Mouse (Mus musculus) urinary bladder, postnatal 10 days (tissue): ENCODE measurements around the gene Gm49358.

Source experiments
- DNase-seq: peaks from one replicate; pipeline ENCODE4 v3.0.0; 2022; ENCODE audit warnings: low spot score

The Gm49358 gene

DNA sequence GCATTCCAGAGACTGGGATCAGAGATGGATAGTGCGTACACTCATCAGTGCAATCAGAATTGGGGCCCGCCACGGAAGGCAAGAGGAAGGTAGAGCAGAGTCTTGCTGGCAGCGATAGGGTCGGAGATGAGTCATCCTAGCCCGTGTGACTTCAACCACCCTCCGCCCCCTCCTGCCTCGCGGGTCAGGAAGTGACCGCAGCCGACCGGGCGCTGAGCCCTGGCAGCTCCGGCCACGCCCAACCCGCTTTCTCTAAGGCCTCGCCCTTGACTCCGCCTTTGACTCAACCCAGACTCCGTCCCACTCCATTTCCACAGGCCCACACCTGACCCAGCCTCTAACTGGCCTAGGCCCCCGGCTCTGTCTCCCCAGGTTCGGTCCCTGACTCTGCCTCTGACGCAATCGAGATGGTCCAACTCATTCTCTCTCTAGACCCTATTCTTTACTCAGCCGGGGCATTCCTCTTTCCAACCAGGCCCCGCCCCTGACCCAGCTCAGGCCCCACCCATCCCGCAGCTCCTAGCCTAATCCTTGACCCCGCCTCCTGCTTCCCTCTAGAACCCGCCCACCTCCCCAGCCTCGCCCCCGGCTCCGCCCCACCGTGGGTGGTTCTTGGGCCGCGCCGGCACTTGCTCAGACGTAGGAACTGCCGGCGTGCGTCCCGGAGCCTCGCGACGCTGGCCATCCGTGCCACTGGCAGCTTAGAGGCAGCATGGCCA lies 14.8 kb downstream of the Gm49358 start, which contains the start of gene Nt5dc3:
Gene Nt5dc3, plus strand, starts transcription at position 608 of the 719 bp plus-strand sequence.
- DNase-seq = peak; percentile 84

DNA sequence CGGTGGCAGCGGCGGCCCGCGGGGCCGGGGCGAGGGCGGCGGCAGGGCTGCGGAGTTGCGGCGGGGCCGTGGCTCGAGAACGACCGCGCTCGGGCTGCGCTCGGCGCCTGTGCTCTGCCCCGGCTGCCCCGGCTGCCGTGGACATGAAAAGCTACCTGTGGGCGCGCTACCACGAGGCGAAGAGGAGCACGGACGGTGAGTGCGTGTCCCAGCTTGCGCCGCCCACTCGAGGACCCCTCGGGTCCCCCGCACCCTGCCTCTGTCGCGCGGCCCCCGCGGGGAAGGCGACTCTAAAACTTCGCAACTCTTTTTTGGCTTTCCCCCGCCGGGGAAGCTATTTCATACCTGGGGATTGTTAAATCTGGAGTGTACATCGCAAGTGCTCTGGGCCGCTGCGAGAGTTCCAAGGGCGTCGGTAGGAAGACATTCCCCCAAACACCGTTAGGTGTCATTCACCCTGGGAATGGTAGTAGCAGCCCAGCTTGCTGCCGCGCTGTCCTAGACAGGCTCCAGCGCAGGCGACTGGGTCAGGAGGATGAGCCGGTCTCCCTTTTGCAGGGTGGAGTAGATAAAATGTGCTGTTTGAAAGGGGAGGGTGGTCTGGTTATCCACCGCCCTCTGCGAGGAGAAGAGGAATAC lies 15.5 kb downstream of the Gm49358 start:
- no peak for DNase-seq

DNA sequence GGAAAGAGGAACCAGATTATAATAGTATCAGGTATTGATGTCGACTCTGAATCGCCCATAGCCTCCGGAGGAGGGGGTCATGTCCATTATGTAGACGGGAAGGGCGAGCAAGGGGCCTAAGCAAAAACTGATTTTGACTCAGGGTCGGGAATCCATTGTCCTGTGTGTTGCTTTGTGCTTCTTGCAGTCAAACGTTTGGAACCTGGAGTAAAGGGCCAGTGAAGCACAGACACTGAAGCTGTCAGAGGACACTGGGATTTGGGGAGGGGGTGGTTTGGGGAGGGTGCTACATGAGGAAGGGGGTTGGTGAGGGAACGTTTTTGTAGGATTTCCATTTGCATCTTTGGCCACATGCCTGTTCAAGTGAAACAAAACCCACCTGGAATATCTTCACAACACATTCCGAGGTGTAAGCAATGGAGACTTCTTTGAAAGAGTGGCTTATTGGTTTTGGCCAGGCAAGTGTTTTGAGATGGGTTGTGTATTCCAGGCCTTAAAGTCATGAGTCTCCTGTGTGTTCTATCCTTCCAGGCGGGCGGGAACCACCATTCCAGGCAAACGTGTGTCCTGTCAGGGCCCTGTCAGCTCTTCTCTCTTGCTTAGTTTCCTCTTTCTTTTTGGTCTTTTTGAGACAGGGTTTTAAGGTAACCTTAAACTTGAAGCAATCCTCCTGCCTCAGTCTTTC lies 16.2 kb downstream of the Gm49358 start:
- DNase-seq = no peak

DNA sequence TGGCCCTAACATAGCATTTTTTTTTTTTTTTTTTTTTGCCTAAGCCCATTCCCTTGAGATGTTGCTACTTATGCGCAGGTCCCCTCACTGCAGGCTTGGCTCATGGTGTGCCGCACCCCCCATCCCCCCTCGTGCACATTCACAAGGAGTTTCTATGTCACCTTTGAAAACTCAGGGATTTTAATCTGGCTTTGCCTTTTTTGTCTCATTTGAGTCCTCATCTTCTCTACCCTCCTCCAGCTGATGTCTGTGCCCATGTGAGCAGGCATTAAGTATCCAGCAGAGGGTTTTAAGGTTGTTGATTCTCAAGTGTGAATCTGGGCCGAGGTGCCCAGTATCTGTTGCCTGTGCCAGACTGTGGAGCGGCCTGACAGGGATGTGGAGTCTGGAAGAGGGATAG lies 17.9 kb downstream of the Gm49358 start:
- DNase-seq = no peak

DNA sequence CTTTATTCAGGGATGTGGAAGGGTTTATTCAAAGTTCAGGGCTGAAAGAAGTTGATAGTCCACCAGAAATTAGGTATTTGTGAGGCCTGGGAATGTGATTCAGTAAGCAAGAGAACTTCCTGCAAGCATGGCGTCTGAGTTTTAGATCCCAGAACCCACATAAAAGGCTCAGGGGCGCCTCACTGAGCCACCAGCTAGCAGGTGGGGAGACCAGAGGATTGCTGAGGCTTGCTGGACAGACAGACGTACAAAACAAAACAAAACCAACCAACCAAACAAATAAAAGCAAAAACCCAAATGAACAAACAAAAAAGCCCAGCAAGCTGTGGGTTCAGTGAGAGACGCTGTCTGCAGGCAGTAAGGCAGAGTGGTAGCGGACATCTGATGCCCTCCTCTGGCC lies 18.9 kb downstream of the Gm49358 start:
- no peak for DNase-seq

DNA sequence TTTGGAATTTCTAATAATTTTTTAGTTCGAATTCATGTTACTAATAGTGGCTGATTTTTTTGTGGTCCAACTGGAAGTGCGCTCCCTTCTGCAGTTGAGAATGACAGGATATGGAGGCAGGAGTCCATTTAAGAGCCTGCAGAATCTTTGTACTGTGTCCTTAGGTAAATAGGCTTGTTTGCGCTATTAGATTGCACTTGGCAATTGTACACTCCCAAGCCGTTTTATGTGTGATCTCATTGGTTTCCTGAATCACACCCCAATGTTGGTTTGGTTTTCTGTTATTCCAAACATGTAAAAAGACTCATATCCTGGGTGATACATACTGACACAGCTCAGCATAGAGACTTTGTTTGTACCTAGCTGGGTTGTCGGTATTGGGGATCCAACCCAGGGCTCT lies 19.8 kb downstream of the Gm49358 start:
- no peak for DNase-seq

DNA sequence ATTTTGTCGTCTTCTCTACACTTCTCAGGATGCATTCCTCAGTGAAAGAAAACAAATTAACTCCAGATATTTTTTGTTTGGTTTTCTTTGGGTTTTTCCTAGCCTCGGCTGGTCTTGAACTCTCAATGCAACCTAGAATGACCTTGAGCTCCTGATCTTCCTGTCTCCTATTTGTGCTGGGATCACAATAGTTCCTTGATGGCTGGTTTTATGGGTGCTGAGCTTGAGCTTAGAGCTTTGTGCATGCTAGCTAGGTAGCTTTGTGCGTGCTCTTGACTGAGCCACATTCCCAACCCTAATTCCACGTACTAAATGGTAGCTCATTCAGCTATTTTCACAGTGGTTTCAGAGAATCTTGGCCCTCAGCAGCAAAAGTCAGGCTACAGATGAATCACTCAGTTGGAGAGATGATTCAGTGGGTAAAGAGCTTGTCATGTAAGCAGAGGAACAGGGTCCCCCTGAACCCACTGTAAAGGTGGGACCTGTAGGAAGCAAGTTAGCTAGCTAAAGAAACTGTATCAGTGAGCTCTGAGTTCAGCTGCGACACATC lies 20.4 kb downstream of the Gm49358 start:
- DNase-seq = no peak

DNA sequence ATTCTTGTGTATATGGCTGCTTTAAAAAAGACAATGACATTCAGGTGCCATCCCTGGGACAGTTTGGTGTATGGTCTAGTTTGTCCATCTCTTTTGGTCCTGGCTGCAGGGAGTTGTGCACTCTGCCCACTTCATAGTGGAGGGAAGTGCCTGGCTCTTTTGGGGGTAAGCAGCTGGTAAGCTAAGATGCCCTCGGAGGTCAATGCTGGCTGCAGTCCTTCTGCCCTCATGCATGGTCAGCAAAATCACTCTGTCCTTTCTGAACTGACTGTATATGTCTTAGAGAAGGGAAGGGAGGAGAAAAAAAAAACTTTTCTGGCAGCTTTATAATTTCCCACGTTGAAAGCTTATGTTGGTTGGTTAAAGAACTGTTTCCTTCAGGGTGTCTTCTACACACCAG lies 21.6 kb downstream of the Gm49358 start:
- DNase-seq = no peak

DNA sequence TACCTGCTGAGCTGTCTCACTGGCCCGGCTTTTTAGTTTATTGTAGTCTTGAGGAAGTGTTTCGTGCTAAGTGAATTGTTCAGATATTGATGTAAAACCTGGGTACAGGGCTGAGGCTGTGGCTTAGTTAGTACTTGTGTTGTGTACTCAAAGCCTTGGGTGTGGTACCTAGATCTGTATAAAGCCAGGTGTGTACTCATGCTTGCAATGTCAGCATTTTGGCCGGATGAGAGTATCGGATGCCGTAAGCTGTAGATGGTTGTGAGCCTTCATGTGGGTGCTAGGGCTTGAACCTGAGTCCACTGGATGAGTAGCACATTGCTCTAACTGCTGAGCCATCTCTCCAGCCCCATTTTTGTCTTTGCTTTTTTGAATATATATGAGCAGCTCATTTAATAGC lies 22.3 kb downstream of the Gm49358 start:
- no peak for DNase-seq

DNA sequence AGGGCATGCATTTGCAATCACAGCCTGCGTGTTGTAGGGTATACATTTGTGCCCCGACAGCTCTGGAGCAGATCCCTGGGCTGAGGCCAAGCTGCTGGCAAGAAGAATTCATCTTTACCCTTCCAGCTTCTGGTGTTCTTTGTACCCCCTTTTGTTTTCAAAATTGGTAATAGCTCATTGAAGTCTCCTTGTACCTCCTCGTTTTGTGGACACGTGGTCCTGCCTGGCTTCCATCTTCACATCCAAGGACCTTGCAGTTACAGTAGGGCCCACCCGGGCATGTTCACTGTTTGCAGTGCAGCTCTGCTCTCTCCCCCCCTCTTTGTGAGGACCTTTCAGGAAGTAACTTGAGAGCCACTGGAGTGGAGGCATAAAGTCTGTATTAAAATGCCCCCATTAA lies 24.4 kb downstream of the Gm49358 start:
- DNase-seq = no peak

DNA sequence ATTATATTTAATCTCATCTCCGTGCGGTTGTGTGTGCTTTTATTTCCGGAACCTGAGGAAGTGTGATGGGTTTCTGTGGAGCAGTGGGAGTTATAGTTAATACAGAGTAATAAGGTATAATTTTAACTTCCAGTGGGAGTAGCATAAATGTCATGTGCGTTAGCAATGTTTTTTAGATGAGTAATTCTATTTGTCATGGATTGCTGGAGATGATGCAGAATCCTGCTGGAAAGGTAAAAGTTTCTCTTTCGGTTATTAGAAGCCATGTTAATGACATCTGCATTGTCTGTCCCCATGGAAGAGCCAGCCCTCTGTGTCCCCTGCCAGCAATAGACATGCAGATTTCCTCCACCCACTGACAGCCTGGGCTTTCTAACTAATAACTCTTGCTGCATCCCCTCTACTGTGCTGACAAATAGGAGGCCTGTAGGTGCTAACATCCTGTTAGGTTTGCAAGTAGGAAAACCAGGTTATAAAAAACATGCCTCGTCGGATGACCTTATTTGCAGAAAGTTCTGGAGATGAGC lies 25.4 kb downstream of the Gm49358 start:
- DNase-seq = no peak

DNA sequence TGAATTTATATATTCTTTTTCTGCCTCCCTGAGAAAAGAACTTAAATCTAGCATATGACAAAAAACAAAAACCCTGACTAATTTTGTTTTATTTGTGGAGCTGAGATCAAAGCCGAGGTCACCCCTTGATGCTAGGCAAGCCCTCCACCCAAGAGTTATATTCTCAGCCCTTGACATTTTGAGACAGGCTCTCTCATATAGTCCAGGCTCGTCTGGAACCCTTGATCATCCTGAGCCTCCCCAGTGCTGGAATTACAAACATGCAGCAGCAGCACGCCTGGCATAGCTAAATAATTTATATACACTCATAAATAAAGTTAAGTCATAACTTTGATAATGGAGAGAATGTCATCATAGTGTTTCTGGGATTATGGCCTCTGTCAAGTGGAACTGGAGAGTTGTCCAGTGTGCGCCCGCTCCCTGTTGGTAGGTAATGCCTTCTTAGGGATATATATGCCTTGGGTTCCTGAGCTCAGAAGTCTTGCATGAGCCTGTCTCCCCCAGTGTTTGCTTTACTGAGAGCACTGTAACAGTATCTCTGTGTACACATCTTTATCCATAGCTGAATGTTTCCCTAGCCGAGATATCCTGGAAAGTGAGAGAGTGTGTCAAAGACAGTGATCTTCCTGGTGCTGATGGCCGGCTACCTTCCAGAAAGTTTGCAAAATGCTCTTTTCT lies 27.9 kb downstream of the Gm49358 start:
- DNase-seq = no peak

DNA sequence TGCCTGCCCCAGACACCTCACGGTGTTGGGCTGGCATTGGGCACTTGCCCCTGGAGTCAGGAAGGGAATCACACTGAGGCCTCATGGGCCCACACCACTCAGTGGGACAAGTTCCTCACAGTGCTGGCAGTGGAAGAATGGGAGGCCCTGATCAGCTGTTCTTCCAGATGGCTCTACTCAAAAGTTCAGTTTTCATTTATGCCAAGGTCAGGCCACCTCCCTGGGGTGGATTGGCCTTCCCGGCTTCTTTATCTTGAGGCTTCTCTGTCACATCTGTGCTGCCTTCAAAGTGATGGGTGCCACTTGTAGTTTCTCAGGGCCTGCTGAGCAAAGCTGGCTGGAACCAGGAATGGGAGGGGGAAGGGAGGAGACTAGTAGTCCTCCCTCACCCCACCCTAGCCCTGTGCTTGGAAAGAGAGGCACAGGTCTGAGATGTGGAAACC lies 29.8 kb downstream of the Gm49358 start:
- no peak for DNase-seq

DNA sequence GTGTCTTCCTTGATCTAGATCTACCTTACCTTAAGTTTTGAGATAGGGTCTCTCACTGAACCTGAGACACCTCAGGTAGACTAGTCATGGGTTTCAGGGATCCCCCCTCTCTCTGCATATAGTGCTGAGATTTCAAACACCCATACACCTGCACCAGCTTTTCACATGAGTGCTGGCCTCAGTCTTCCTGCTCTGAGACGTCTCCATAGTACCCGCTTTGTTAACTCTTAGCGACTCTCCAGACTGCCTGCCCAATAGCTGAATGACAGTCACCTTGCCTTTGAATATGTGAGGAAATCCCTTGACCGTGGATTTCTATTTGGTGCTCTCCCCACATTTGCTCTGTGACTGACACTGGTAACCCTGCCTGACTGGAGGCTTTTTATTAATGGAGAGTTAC lies 30.4 kb downstream of the Gm49358 start:
- no peak for DNase-seq

DNA sequence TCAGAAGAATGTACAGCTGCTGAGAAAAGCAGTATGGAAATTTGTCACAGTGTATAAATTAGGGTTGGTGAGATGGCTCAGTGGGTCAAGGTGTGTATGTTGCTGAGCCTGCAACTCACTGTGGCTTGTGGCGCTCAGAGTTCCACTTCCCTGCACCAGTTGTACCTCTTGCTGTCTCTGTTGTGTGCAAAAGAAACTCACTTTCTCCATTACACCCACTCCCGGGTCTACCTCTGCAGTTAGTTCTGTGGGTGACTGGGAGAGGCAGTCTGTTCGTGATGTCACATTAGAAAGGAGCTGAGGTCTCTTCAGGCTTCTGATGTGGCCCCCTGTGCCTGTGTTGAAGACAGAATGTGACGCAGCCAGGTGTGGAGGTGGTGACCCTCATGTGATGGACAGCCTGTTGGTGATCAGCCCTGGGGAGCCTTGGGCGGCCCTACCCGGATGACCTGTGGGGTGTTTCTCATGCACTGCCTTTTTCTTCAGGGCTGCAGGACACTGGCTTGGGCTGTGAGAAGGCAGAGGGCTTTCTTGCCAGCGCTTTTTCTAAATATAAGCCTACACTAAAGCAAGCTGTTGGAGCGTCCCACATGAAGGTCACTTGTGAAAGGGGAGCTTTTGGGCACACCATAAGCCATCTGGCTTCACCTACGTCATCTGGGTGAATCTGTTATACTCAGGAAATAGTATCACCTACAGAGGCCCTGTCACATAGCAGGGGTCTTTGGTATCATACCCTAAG lies 31.2 kb downstream of the Gm49358 start:
- no peak for DNase-seq

DNA sequence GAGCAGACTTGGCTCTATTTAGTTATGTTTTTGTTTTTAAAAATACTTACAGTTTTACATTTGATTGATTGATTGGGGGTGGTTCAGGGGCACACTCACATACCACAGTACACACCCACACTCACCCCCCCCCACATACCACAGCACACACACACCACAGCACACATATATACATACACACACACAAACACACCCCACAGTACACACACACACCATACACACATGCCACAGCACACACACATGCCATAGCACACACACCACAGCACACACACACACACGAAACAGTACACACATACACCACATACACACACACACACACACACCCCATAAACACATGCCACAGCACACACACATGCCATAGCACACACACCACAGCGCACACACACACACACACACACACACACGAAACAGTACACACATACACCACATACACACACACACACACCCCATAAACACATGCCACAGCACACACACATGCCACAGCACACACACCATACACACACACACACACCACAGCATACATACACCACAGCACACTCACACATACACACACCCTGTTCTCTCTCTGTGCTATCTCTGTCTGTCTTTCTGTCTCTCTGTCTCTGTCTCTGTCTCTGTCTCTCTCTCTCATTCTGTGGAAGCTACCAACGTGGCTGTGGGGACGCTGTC lies 32.4 kb downstream of the Gm49358 start:
- no peak for DNase-seq

DNA sequence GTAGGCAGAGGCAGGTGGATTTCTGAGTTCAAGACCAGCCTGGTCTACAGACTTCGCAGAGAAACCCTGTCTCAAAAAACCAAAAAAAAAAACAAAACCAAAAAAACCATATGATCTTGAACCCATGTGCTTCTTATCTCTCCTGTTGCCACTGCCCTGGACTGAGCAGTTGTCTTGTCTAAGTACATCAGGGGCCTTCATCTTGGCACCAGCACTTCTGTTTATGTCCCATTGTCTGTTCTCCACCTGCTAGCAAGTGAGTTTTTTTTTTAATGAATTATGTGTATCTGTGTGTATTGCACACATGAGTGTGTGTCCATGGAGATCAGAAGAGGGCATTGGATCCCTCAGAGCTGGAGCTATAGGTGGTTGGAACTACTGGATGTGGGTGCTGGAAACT lies 43.6 kb downstream of the Gm49358 start:
- no peak for DNase-seq

DNA sequence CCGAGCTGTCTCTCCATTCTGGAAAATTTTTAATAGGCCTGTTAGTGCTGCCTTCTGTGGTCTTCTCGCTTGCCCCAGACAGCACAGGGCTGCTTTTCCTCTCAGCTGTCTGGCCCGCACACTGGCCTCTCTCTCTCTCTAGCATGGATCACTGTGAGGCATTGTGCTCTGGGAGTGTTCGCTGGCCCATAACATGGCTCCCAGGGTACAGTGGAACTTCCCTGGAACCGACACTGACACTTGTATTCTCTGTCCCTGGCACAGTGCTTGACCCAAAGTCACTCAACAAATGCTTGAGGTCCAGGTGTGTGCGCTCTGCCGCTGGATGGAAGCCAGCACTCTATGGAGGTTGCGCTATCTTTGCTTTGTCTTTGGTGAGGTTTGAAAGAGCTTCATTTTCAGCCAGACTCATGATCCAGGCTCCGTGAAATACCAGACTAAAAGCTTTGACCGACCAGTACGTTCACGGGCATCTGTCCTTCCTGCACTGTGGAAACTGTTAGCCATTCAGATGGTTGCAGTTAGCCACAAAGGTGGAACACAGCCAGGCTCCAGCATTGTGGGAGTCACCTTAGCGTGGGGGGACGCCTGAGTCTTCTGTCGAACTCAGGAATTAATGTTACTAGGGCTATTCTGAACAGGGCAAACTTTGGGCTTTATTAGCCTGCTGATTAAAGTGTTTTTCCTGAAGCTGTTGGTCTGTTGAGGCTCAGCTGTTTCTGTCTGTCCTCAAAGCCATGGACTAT lies 44.4 kb downstream of the Gm49358 start:
- no peak for DNase-seq

DNA sequence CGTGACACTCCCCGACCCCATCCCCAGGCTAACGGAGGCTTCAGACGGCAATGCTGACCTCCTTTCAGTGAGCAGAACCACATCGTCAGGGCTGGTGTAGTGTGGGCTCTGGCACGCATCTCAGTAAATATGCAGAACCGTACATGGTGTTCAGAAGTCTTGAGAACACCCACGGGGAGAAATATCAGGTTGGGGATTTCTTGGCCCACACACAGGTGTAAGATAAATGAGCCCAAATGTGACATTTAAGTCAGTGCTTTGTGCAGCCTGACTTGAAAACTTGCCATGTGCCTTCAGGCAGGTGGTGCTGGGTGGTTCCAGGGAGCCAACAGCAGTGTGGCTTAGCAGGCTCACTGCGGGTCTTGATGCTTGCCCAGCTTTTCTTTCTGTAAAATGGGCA lies 46.2 kb downstream of the Gm49358 start:
- no peak for DNase-seq

DNA sequence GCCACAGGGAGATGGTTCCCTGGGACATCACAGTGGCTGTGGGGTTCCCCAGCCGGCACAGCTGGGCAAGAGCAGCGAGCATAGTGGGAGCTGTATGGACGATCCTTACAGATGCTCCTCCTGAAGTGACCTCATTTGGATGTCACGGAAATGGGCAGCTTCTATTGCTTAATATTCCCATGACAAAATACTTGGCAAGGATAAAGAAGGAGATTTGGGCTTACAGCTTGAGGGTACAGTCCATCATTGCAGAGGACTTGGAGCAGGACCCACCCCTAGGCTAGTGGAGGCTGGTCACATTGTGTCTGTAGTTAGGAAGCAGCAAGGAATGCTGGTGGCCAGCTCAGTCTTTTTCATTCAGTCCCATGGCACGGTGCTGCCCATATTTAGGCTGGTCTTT lies 46.8 kb downstream of the Gm49358 start:
- DNase-seq = no peak
